Mouse (Mus musculus) kidney, postnatal 0 days (tissue): ENCODE data around the gene Sh2d1a. TPM values are rescaled to one million over a fixed set of nuclear protein-coding genes. Genes with fewer than 3 reads are reported as not detected.

Experiments
- ATAC-seq: fragments of 200-750 bp; cut with Nextera tagmentation; replicated peaks from 2 replicates; pipeline ENCODE4 v1.8.0; 2017; ENCODE audit warnings: low read depth, moderate number of reproducible peaks, moderate TSS enrichment, moderate library complexity; ENCODE audit not compliant: low FRiP score
- DNase-seq: peaks from one replicate; pipeline ENCODE4 v3.0.0-alpha.2; 2016; ENCODE audit warnings: low spot score
- H3K27ac ChIP-seq: fragments of 300-500 bp; sonication (generic); 2 replicates; pipeline ENCODE4 v1.5.1; 2014; ENCODE audit warnings: mild to moderate bottlenecking
- H3K27me3 ChIP-seq: fragments of 300-500 bp; sonication (generic); 2 replicates; pipeline ENCODE4 v1.6.1; 2014; ENCODE audit warnings: low read length, mixed read lengths; ENCODE audit not compliant: insufficient read depth
- H3K36me3 ChIP-seq: fragments of 300-500 bp; sonication (generic); 2 replicates; pipeline ENCODE4 v1.6.1; 2014; ENCODE audit warnings: low read length, mixed read lengths; ENCODE audit not compliant: insufficient read depth
- H3K4me1 ChIP-seq: fragments of 300-500 bp; sonication (generic); replicated peaks from 2 replicates; pipeline ENCODE4 v1.6.1; 2014; ENCODE audit warnings: antibody characterized with exemption, low read length, mixed read lengths; ENCODE audit not compliant: insufficient read depth
- H3K4me2 ChIP-seq: fragments of 300-500 bp; sonication (generic); 2 replicates; pipeline ENCODE4 v1.6.1; 2014; ENCODE audit warnings: mild to moderate bottlenecking, low read length, moderate library complexity, mixed read lengths
- H3K4me3 ChIP-seq: fragments of 300-500 bp; sonication (generic); replicated peaks from 2 replicates; pipeline ENCODE4 v1.5.1; 2014; ENCODE audit warnings: low read depth, low read length
- H3K9ac ChIP-seq: fragments of 300-500 bp; sonication (generic); 2 replicates; pipeline ENCODE4 v1.6.1; 2014; ENCODE audit warnings: low read depth, low read length
- H3K9me3 ChIP-seq: fragments of 300-500 bp; sonication (generic); replicated peaks from 2 replicates; pipeline ENCODE4 v1.6.1; 2016; ENCODE audit warnings: low read length, inconsistent platforms, mixed read lengths
- CTCF ChIP-seq: IDR thresholded peaks from 2 replicates; pipeline ENCODE4 v1.5.1; 2016; ENCODE audit warnings: antibody characterized with exemption, low read depth, mild to moderate bottlenecking, moderate library complexity
- WGBS: fragments of 180-500 bp; shearing (Covaris S2); extraction: QIAGEN DNeasy Blood & Tissue Kit; methylation state at CpG from one replicate; pipeline ENCODE4 v1.1.7; 2014; 5-methylcytosine and 5-hydroxymethylcytosine counted together
- polyA plus RNA-seq: library from polyadenylated mRNA; unstranded; fragments of >200 nt; fragmentation: Nextera tagmentation; extraction: Ambion mirVana; gene quantifications from 2 replicates; pipeline ENCODE4 v1.2.1, GENCODE M21; 2015

Sh2d1a gene
- 0.10 and 0.13 TPM in 2 replicates for polyA plus RNA-seq

GRCm38 (mm10) chrX:42502291-42503043 lies at the start of gene Sh2d1a:
TSS of gene Sh2d1a (plus strand) at chrX:42502453.
- H3K36me3 ChIP-seq: no peaks in the 10 kb centered on the region
- H3K4me3 ChIP-seq: no peak within 1 kb of the TSS
- no peak for ATAC-seq
- no peak for TF ChIP-seq CTCF
- H3K4me2 ChIP-seq: no peak within 1 kb of the TSS
- H3K27ac ChIP-seq: no peak within 1 kb of the TSS
- H3K4me1 ChIP-seq: no peaks in the 10 kb centered on the region
- H3K9me3 ChIP-seq: no peaks in the 10 kb centered on the region
- H3K27me3 ChIP-seq: no peaks in the 10 kb centered on the region
- WGBS: 78% methylated on average over 13 of the region's 13 CpGs
- no peak for DNase-seq
- no peak within 1 kb of the TSS for H3K9ac ChIP-seq

- DNase-seq (no peak), ATAC-seq (no peak)
- H3K27ac ChIP-seq: no peak overlapping the region
- 84% methylated on average over 1 of the region's 1 CpGs for WGBS
- no peaks in the 10 kb centered on the region for H3K36me3 ChIP-seq
- no peak for TF ChIP-seq CTCF
- no peaks in the 10 kb centered on the region for H3K4me1 ChIP-seq
- H3K9me3 ChIP-seq: no peaks in the 10 kb centered on the region
- no peak overlapping the region for H3K4me2 ChIP-seq
- H3K9ac ChIP-seq: no peak overlapping the region
- H3K27me3 ChIP-seq: no peaks in the 10 kb centered on the region
- H3K4me3 ChIP-seq: no peak overlapping the region
Measured at GRCm38 (mm10) chrX:42453001-42453400, 49.3 kb upstream of the Sh2d1a start.

- Histone ChIP-seq H3K36me3 (no peaks in the 10 kb centered on the region), H3K4me1 (no peaks in the 10 kb centered on the region), H3K4me3 (no peak overlapping the region), H3K4me2 (no peak overlapping the region), H3K27me3 (no peaks in the 10 kb centered on the region), H3K27ac (no peak overlapping the region), H3K9me3 (no peaks in the 10 kb centered on the region), H3K9ac (no peak overlapping the region)
- ATAC-seq (no peak), DNase-seq (no peak)
- no peak for TF ChIP-seq CTCF
- WGBS: 66% methylated on average over 7 of the region's 7 CpGs
Measured at GRCm38 (mm10) chrX:42454533-42454932, 47.7 kb upstream of the Sh2d1a start.

- 90% methylated on average over 16 of the region's 16 CpGs for WGBS
- no peak for ATAC-seq
Measured at GRCm38 (mm10) chrX:42489446-42489845, 12.8 kb upstream of the Sh2d1a start, which contains the start of gene Tex13c2. TSS of gene Tex13c2 (plus strand) at chrX:42489691.

GRCm38 (mm10) chrX:42490336-42490735 lies 11.9 kb upstream of the Sh2d1a start:
- no peaks in the 10 kb centered on the region for H3K9me3 ChIP-seq
- H3K36me3 ChIP-seq: no peaks in the 10 kb centered on the region
- 92% methylated on average over 8 of the region's 8 CpGs for WGBS
- H3K4me2 ChIP-seq: no peak overlapping the region
- H3K4me3 ChIP-seq: no peak overlapping the region
- no peak overlapping the region for H3K9ac ChIP-seq
- DNase-seq (no peak), ATAC-seq (no peak)
- no peak overlapping the region for H3K27ac ChIP-seq
- no peaks in the 10 kb centered on the region for H3K4me1 ChIP-seq
- TF ChIP-seq CTCF: no peak
- no peaks in the 10 kb centered on the region for H3K27me3 ChIP-seq

More at GRCm38 (mm10) chrX:42489446-42489845, 12.8 kb upstream of the Sh2d1a start, which contains the start of gene Tex13c2:
- H3K27ac ChIP-seq: no peak within 1 kb of the TSS
- H3K4me1 ChIP-seq: no peaks in the 10 kb centered on the region
- H3K9me3 ChIP-seq: no peaks in the 10 kb centered on the region
- H3K27me3 ChIP-seq: no peaks in the 10 kb centered on the region
- DNase-seq: no peak
- H3K9ac ChIP-seq: no peak within 1 kb of the TSS
- H3K36me3 ChIP-seq: no peaks in the 10 kb centered on the region
- TF ChIP-seq CTCF: no peak
- no peak within 1 kb of the TSS for H3K4me2 ChIP-seq
- no peak within 1 kb of the TSS for H3K4me3 ChIP-seq

- Histone ChIP-seq H3K27ac (no peak overlapping the region), H3K4me3 (no peak overlapping the region), H3K9ac (no peak overlapping the region), H3K4me1 (no peaks in the 10 kb centered on the region), H3K4me2 (no peak overlapping the region), H3K36me3 (no peaks in the 10 kb centered on the region), H3K9me3 (no peaks in the 10 kb centered on the region), H3K27me3 (no peaks in the 10 kb centered on the region)
- ATAC-seq (no peak), DNase-seq (no peak)
- TF ChIP-seq CTCF: no peak
Measured at GRCm38 (mm10) chrX:42500538-42500937, 1.7 kb upstream of the Sh2d1a start.
